Mouse (Mus musculus) stomach, postnatal 0 days (tissue): ENCODE measurements around the gene Tbc1d14.

Experiments used
- CTCF ChIP-seq: IDR thresholded peaks from 2 replicates; pipeline ENCODE4 v1.5.1; 2016; ENCODE audit warnings: antibody characterized with exemption, low read depth, mild to moderate bottlenecking, moderate library complexity
- EP300 ChIP-seq: optimal IDR thresholded peaks from 2 replicates; pipeline ENCODE3; 2016; ENCODE audit warnings: antibody characterized with exemption

DNA sequence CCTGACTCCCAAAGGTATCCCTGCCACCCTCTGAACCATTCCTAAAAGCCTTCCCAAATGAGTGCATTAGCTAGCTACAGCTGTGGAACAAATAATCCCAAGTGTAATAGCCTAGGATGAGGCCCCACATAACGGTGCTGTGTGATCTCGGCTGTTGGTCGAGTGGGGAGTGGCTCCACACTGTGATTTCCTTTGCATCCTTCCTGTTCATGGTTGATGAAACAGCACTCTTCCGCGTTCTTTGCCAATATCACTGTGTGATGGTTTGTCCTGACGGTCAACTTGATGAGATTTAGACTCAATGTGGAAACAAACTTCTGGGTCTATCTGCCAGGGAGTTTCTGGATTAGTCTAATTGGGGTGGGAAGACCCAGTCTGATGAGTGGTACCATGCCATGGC, 140.3 kb downstream of the Tbc1d14 start:
- TF ChIP-seq CTCF (no peak), EP300 (no peak)
